Mouse (Mus musculus): ENCODE data around the gene Zic1. TPM values are rescaled to one million over a fixed set of nuclear protein-coding genes. Genes with fewer than 3 reads are reported as not detected.

Zic1 gene
- polyA plus RNA-seq, 1 experiment from 2014 or later, result 0.04 TPM

Other genes starting within 250 kb of the Zic1 start
- gene Zic4, start 3.4 kb downstream of the Zic1 start, polyA plus RNA-seq (2015; fragmentation: Nextera tagmentation; extraction: Ambion mirVana), result 0.20 TPM in 1 of 2 replicates, not detected in the other